Mouse (Mus musculus): Measurements from ENCODE around the gene Gabrb1.
A peak's percentile ranks its signal among the peaks of the same experiment; 100 is the strongest.

Gene Gabrb1

GRCm38 (mm10) chr5:71657482-71658114, at the start of gene Gabrb1:
TSS of gene Gabrb1 (plus strand) at chr5:71658113.
- no peak for DNase-seq (ENCODE audit: low spot score)

GRCm38 (mm10) chr5:71608735-71609134, 49.2 kb upstream of the Gabrb1 start:
- DNase-seq (ENCODE audit: low spot score) = no peak

DNA sequence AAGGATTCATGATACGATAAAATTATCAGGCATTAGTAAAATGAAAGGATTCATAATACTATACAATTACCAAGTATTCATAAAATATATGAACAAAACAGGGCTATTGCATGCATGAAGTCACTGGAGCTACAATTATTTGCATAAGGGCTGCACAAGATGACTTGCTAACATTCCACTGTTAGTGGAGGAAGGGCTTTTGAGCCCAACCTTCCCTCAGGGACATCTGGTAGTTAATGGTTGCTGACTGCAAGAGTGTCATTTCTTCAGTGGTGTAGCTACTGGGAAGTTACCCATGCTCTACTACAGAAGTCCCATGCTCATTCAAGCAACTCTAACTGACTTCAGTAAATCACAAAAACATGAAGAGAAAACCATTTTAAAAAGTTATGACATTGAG, 43.6 kb upstream of the Gabrb1 start:
- DNase-seq (ENCODE audit: low spot score) = no peak

DNA sequence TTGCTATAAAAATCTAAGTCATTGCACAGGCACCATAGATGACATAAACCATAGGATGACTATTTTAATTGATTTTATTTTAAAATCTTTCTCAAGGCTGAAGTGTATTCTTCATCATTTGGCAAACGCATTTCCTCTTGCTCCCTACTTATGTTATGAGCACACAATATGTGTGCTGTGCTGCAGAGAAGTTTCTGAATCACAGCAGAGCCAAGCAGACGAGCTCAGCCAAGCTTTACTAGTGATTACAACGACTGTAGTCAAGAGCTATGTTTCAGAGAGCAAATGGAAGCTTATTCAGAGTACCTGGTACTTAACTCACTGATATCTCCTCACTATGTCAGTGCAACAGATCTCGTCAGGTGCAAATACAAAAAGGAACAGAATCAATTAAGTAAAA, 41.2 kb upstream of the Gabrb1 start:
- DNase-seq (ENCODE audit: low spot score) = no peak

GRCm38 (mm10) chr5:71627820-71628219, 30.1 kb upstream of the Gabrb1 start:
- no peak for DNase-seq (ENCODE audit: low spot score)

- DNase-seq (ENCODE audit: low spot score) = no peak
Measured at GRCm38 (mm10) chr5:71639804-71640203, 18.1 kb upstream of the Gabrb1 start.

- DNase-seq (ENCODE audit: low spot score) = no peak
Measured at GRCm38 (mm10) chr5:71648108-71648507, 9.8 kb upstream of the Gabrb1 start.

DNA sequence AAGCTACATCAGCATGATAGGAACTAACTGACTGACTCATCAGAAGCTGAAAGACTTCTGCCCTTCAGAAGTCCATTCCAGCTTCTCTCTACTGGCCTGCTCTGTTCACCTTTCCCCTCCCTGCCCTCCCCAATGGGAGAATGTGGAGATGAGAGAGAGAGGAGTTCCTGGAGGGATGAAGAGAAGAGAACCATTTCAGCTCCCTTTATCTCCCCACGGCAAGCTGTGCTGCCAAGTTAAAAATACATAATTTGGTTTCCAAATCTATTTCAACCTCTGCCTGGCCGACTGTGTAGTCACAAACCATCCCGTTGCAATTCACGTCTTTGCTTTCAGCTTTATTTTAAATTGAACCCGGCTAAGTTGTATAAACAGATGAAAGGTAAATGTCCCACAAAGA, 3.9 kb upstream of the Gabrb1 start:
- DNase-seq (ENCODE audit: low spot score) = no peak

DNA sequence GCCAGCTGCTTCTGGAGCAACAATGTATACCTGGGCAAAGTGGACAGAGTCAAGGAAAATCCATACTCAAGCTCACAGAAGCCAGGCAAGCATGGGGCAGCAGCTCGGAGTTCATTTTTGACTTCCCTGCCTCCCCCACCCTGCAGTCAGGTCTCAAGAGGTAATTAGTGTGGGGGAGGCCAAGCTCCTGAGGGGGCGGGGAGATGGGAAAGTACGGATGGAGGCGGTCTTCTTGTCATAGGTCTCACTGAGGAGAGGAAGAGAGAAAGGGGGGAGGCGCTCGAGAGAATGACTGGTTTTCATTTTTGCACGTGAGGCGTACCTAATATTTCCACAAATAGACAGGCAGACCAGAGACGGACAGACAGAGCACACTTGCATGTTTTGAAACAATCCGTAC, 1.1 kb upstream of the Gabrb1 start:
- DNase-seq (ENCODE audit: low spot score) = no peak

GRCm38 (mm10) chr5:71658115-71658497, 193 bp downstream of the Gabrb1 start, which contains the start of gene Gabra4:
TSS of gene Gabra4 (minus strand) at chr5:71658308.
- no peak for DNase-seq (ENCODE audit: low spot score)

DNA sequence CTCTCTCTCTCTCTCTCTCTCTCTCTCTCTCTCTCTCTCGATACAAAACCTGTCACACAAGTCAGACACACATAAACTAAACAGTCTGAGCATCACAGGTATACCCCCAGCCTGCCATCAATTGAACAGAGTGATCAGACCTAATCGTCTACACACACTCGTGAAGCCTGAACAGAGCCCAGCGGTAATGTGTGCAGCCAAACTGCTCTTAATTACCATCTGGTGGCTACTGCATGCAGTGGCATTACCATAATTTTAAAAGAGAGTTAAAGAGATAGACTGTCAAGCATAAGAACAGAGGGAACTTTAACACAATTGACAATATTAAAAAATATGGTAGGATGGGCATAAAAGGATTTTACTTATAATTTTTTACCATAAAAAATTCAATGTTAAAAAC, 7.7 kb downstream of the Gabrb1 start:
- DNase-seq (ENCODE audit: low spot score) = no peak

- DNase-seq (ENCODE audit: low spot score) = peak; percentile 26
Measured at GRCm38 (mm10) chr5:71699696-71700467, 42.0 kb downstream of the Gabrb1 start.

DNA sequence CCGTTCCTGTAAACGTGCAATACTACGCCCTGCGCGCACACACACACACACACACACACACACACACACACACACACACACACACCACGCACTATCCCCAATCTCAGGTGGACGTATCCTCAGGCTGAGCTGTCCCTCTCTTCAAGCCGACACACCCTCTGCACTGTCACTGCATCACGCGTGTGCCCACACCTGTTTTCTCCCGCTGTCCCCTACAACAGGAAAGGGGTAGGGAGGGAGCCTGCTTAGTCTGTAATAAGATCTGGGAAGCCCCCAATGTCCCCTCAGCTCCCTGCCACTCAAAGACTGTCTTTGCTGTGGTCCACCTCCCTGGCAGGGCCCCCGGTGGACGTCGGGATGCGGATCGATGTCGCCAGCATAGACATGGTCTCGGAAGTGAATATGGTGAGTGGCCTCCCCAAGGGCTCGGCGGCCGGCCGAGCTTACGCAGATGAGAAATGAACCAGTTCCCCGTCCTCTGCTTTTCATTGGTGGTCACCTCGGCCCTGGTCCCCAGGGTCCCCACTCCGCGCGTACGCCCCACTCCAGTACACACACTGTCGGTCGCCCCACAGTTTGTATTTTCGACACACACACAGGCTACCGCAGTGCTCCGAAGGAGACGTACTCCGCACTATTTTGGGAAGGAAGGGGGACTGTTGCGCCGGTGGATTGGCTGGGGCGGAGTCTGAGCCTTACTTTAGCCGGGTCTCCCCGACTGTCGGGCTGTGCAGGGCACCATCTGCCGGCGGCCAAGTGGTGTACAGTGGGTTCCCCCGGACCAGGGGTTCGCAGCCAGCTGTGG, 42.8 kb downstream of the Gabrb1 start:
- peak; percentile 20 for DNase-seq (ENCODE audit: low spot score)

GRCm38 (mm10) chr5:71701273-71701614, 43.3 kb downstream of the Gabrb1 start:
- DNase-seq (ENCODE audit: low spot score) = no peak

DNA sequence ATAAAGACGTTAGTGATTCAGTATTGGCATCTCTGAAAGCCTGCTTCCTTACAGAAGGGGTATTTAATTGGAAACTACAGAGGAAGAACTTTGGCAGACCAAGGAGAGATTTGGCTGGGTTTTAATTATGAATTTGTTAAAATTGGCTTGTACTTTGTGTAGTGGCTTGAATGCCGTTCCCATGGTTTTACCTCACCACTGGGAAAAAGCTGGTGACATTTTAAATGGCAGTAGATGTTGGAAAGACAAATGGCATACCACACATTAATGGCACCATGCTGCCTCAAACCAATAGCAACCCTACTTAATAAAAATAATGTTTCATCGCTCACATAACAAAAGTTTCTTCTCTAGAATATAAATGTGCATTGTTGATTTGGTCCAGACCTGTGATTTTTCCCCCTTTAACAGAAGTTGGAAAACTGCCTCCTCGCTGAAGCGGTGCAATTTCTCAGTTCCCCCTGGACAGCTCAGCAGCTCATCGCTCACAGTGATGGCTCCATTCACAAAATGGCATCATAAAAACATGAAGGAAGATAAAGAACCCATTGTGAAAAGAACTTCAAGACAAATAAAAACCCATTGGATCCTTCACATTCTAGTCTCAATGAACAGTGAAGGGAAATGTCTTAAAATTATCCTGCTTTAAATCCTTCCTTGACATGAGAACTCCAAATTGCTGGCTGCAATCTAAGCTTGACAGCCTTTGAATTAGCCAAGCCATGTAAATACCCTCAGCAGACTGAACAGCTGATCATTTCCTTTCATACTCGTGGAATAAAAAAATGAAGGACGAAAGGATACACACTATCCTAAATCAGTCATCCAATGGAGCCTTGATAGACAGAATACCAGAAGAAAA, 75.2 kb downstream of the Gabrb1 start:
- no peak for DNase-seq (ENCODE audit: low spot score)

DNA sequence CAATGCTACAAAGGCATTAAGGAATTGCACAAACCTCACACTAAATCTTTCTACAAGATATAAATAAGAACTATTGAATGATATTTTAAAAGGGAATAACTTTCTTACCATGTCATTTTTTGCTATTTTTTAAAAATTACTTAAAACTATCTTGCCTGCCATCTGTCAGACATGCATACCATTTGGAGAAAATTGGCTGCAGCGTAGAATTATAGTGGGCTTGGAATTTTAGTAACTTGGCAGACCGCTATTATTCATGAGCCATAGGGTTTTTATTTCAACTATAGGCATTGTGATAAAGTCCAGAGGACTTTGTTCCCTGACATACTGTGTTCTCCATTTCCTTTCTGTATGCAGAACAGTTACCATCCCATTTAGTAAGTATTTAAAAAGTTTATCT, 89.5 kb downstream of the Gabrb1 start:
- DNase-seq (ENCODE audit: low spot score) = no peak

DNA sequence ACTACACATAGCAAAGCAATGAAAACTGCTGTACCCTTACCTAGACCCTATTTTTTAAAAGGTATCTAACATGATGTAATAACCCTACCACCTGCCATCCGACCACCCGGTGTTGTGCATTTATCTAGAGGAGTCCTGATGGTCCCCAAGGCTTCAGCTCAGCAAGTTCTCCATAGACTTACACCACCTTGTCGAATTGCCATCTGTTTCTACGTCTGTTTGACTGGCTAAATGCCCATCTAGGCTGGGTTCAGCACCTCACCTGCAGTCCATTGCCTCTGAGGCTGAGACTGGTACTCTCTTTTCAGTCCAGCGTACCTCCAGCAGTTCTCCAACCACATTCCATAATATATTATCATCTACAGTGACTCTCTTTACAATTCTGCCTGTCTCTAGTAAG, 96.1 kb downstream of the Gabrb1 start:
- no peak for DNase-seq (ENCODE audit: low spot score)

GRCm38 (mm10) chr5:71761105-71761504, 103.2 kb downstream of the Gabrb1 start:
- DNase-seq (ENCODE audit: low spot score) = no peak

GRCm38 (mm10) chr5:71781514-71782179, 123.7 kb downstream of the Gabrb1 start:
- no peak for DNase-seq (ENCODE audit: low spot score)

GRCm38 (mm10) chr5:71822862-71823261, 164.9 kb downstream of the Gabrb1 start:
- no peak for DNase-seq (ENCODE audit: low spot score)

DNA sequence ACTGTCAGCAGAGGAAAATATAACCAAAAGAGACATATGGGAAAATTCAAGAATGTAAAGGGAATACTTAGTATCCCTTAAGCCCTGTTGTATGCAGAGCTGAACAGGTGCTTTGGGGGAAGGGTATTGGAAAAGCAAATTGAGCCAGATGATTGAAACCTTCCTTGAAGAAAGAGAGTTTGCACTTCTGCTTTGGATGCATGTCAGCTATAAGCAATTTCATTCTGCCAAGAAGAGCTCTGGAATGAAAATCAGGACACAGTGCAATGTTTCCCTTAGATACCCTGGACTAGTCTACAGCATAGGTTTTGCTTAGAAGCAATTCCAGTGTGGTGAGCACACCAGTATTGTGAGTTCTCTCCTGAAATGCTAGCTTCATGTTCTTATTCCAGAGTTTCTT, 170.4 kb downstream of the Gabrb1 start:
- no peak for DNase-seq (ENCODE audit: low spot score)

DNA sequence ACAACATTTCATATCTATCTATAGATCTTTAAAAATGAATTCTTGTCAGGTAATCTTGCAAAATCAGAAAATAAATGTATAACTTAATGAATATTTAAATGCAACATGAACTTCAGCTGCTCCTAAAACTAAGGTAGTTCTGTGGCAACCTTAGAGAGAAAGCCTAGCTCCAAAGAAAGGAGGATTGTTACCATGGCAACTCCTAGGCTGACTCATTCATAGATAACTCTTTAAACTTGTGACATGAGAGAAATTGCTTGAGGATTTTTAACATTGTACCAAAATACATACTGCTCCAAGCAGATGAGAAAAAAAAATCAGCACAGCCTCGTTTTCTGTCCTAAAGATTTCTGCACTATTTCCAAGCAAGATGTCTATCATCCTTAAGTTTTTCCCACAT, 171.1 kb downstream of the Gabrb1 start:
- no peak for DNase-seq (ENCODE audit: low spot score)
